Mouse (Mus musculus): Measurements from ENCODE around the gene Gm17349. TPM values are rescaled to one million over a fixed set of nuclear protein-coding genes. Genes with fewer than 3 reads are reported as not detected.

The Gm17349 gene
- polyA plus RNA-seq, 1 experiment from 2014 or later: not detected

- ATAC-seq: no peak
- Histone ChIP-seq H3K27ac (ENCODE audit: low read length) (peak overlapping the region; percentile 10; the same call in 1 of the 2 replicates), H3K4me1 (ENCODE audit: control insufficient read depth, insufficient read depth, low read length) (peaks cover 11% of the 10 kb centered on the region), H3K36me3 (ENCODE audit: control insufficient read depth, insufficient read depth, low read length) (peaks cover 9% of the 10 kb centered on the region), H3K4me2 (ENCODE audit: low read length) (no peak overlapping the region), H3K4me3 (ENCODE audit: low read depth, low read length) (no peak overlapping the region), H3K9me3 (replicated peaks; ENCODE audit: control insufficient read depth, low read length, poor library complexity, severe bottlenecking) (no peaks in the 10 kb centered on the region), H3K27me3 (ENCODE audit: control insufficient read depth, insufficient read depth, low read depth, low read length) (no peaks in the 10 kb centered on the region), H3K9ac (ENCODE audit: low read depth, low read length) (no peak overlapping the region; the same call in 1 of the 2 replicates)
- WGBS: 48% methylated on average over 9 of the region's 9 CpGs
These were observed 13.3 kb downstream of the Gm17349 start for GRCm38 (mm10) chr15:99691976-99692375.

- H3K4me2 ChIP-seq (ENCODE audit: low read length): no peak overlapping the region
- H3K9ac ChIP-seq (ENCODE audit: low read depth, low read length): no peak overlapping the region
- H3K4me1 ChIP-seq (ENCODE audit: control insufficient read depth, insufficient read depth, low read length): peaks cover 11% of the 10 kb centered on the region
- no peak overlapping the region for H3K4me3 ChIP-seq (ENCODE audit: low read depth, low read length)
- no peaks in the 10 kb centered on the region for H3K9me3 ChIP-seq (replicated peaks; ENCODE audit: control insufficient read depth, low read length, poor library complexity, severe bottlenecking)
- 10% methylated on average over 4 of the region's 4 CpGs for WGBS
- H3K36me3 ChIP-seq (ENCODE audit: control insufficient read depth, insufficient read depth, low read length): peaks cover 8% of the 10 kb centered on the region; the same call in 1 of the 2 replicates
- H3K27ac ChIP-seq (ENCODE audit: low read length): no peak overlapping the region
- H3K27me3 ChIP-seq (ENCODE audit: control insufficient read depth, insufficient read depth, low read depth, low read length): no peaks in the 10 kb centered on the region
- ATAC-seq: no peak
These were observed 14.4 kb downstream of the Gm17349 start for GRCm38 (mm10) chr15:99690924-99691323.

GRCm38 (mm10) chr15:99688712-99689111 is 16.6 kb downstream of the Gm17349 start:
- Histone ChIP-seq H3K9ac (ENCODE audit: low read depth, low read length) (no peak overlapping the region), H3K4me2 (ENCODE audit: low read length) (no peak overlapping the region), H3K36me3 (ENCODE audit: control insufficient read depth, insufficient read depth, low read length) (peaks cover 8% of the 10 kb centered on the region), H3K4me3 (ENCODE audit: low read depth, low read length) (no peak overlapping the region), H3K27ac (ENCODE audit: low read length) (no peak overlapping the region), H3K4me1 (ENCODE audit: control insufficient read depth, insufficient read depth, low read length) (peaks cover 11% of the 10 kb centered on the region), H3K9me3 (replicated peaks; ENCODE audit: control insufficient read depth, low read length, poor library complexity, severe bottlenecking) (no peaks in the 10 kb centered on the region), H3K27me3 (ENCODE audit: control insufficient read depth, insufficient read depth, low read depth, low read length) (no peaks in the 10 kb centered on the region)
- ATAC-seq: peak; percentile 32; the same call in 1 of the 2 replicates
- 4% methylated on average over 4 of the region's 4 CpGs for WGBS

GRCm38 (mm10) chr15:99684156-99684555 is 21.1 kb downstream of the Gm17349 start:
- no peak for ATAC-seq
- no peaks in the 10 kb centered on the region for H3K9me3 ChIP-seq (replicated peaks; ENCODE audit: control insufficient read depth, low read length, poor library complexity, severe bottlenecking)
- no peaks in the 10 kb centered on the region for H3K4me1 ChIP-seq (ENCODE audit: control insufficient read depth, insufficient read depth, low read length)
- no peak overlapping the region for H3K4me3 ChIP-seq (ENCODE audit: low read depth, low read length)
- H3K27me3 ChIP-seq (ENCODE audit: control insufficient read depth, insufficient read depth, low read depth, low read length): no peaks in the 10 kb centered on the region
- 93% methylated on average over 5 of the region's 5 CpGs for WGBS
- H3K27ac ChIP-seq (ENCODE audit: low read length): no peak overlapping the region
- H3K4me2 ChIP-seq (ENCODE audit: low read length): no peak overlapping the region
- H3K36me3 ChIP-seq (ENCODE audit: control insufficient read depth, insufficient read depth, low read length): peaks cover 12% of the 10 kb centered on the region
- H3K9ac ChIP-seq (ENCODE audit: low read depth, low read length): no peak overlapping the region

- WGBS: 91% methylated on average over 7 of the region's 7 CpGs
- ATAC-seq: no peak
- Histone ChIP-seq H3K4me1 (ENCODE audit: control insufficient read depth, insufficient read depth, low read length) (peaks cover 5% of the 10 kb centered on the region), H3K27me3 (ENCODE audit: control insufficient read depth, insufficient read depth, low read depth, low read length) (no peaks in the 10 kb centered on the region), H3K9ac (ENCODE audit: low read depth, low read length) (no peak overlapping the region), H3K4me2 (ENCODE audit: low read length) (no peak overlapping the region), H3K9me3 (replicated peaks; ENCODE audit: control insufficient read depth, low read length, poor library complexity, severe bottlenecking) (no peaks in the 10 kb centered on the region), H3K4me3 (ENCODE audit: low read depth, low read length) (no peak overlapping the region), H3K36me3 (ENCODE audit: control insufficient read depth, insufficient read depth, low read length) (peaks cover 12% of the 10 kb centered on the region), H3K27ac (ENCODE audit: low read length) (no peak overlapping the region)
These were observed 22.4 kb downstream of the Gm17349 start for GRCm38 (mm10) chr15:99682880-99683279.

- no peaks in the 10 kb centered on the region for H3K9me3 ChIP-seq (replicated peaks; ENCODE audit: control insufficient read depth, low read length, poor library complexity, severe bottlenecking)
- H3K27ac ChIP-seq (ENCODE audit: low read length): no peak overlapping the region
- no peak overlapping the region for H3K4me2 ChIP-seq (ENCODE audit: low read length)
- no peak overlapping the region for H3K4me3 ChIP-seq (ENCODE audit: low read depth, low read length)
- peaks cover 3% of the 10 kb centered on the region; the same call in 1 of the 2 replicates for H3K36me3 ChIP-seq (ENCODE audit: control insufficient read depth, insufficient read depth, low read length)
- no peak for ATAC-seq
- H3K27me3 ChIP-seq (ENCODE audit: control insufficient read depth, insufficient read depth, low read depth, low read length): no peaks in the 10 kb centered on the region
- H3K4me1 ChIP-seq (ENCODE audit: control insufficient read depth, insufficient read depth, low read length): peaks cover 35% of the 10 kb centered on the region
- H3K9ac ChIP-seq (ENCODE audit: low read depth, low read length): no peak overlapping the region
- WGBS: 69% methylated on average over 7 of the region's 7 CpGs
These were observed 26.3 kb downstream of the Gm17349 start for GRCm38 (mm10) chr15:99679008-99679407.

GRCm38 (mm10) chr15:99678063-99678800 is 27.1 kb downstream of the Gm17349 start:
- Histone ChIP-seq H3K9ac (ENCODE audit: low read depth, low read length) (no peak overlapping the region), H3K27me3 (ENCODE audit: control insufficient read depth, insufficient read depth, low read depth, low read length) (no peaks in the 10 kb centered on the region), H3K4me1 (ENCODE audit: control insufficient read depth, insufficient read depth, low read length) (peaks cover 42% of the 10 kb centered on the region), H3K9me3 (replicated peaks; ENCODE audit: control insufficient read depth, low read length, poor library complexity, severe bottlenecking) (no peaks in the 10 kb centered on the region), H3K27ac (ENCODE audit: low read length) (no peak overlapping the region), H3K36me3 (ENCODE audit: control insufficient read depth, insufficient read depth, low read length) (peaks cover 3% of the 10 kb centered on the region; the same call in 1 of the 2 replicates), H3K4me3 (ENCODE audit: low read depth, low read length) (no peak overlapping the region), H3K4me2 (ENCODE audit: low read length) (no peak overlapping the region)
- WGBS: 15% methylated on average over 13 of the region's 13 CpGs
- no peak for ATAC-seq

GRCm38 (mm10) chr15:99677089-99677488 is 28.2 kb downstream of the Gm17349 start:
- Histone ChIP-seq H3K9me3 (replicated peaks; ENCODE audit: control insufficient read depth, low read length, poor library complexity, severe bottlenecking) (no peaks in the 10 kb centered on the region), H3K27me3 (ENCODE audit: control insufficient read depth, insufficient read depth, low read depth, low read length) (no peaks in the 10 kb centered on the region), H3K4me1 (ENCODE audit: control insufficient read depth, insufficient read depth, low read length) (peaks cover 51% of the 10 kb centered on the region), H3K36me3 (ENCODE audit: control insufficient read depth, insufficient read depth, low read length) (no peaks in the 10 kb centered on the region), H3K9ac (ENCODE audit: low read depth, low read length) (peak overlapping the region; percentile 47), H3K27ac (ENCODE audit: low read length) (peak overlapping the region; percentile 33), H3K4me2 (ENCODE audit: low read length) (peak overlapping the region; percentile 40), H3K4me3 (ENCODE audit: low read depth, low read length) (no peak overlapping the region)
- ATAC-seq: peak; percentile 34
- 13% methylated on average over 8 of the region's 8 CpGs for whole genome bisulfite sequencing

GRCm38 (mm10) chr15:99674866-99675265 is 30.4 kb downstream of the Gm17349 start:
- Histone ChIP-seq H3K9ac (ENCODE audit: low read depth, low read length) (peak overlapping the region; percentile 4; the same call in 1 of the 2 replicates), H3K4me3 (ENCODE audit: low read depth, low read length) (peak overlapping the region; percentile 11; the same call in 1 of the 2 replicates), H3K27ac (ENCODE audit: low read length) (no peak overlapping the region), H3K9me3 (replicated peaks; ENCODE audit: control insufficient read depth, low read length, poor library complexity, severe bottlenecking) (no peaks in the 10 kb centered on the region), H3K27me3 (ENCODE audit: control insufficient read depth, insufficient read depth, low read depth, low read length) (no peaks in the 10 kb centered on the region), H3K4me1 (ENCODE audit: control insufficient read depth, insufficient read depth, low read length) (peaks cover 63% of the 10 kb centered on the region), H3K4me2 (ENCODE audit: low read length) (peak overlapping the region; percentile 52), H3K36me3 (ENCODE audit: control insufficient read depth, insufficient read depth, low read length) (no peaks in the 10 kb centered on the region)
- WGBS: 75% methylated on average over 3 of the region's 3 CpGs
- no peak for ATAC-seq
